Mouse (Mus musculus) cerebellum, postnatal 4 days (tissue): ENCODE results near the gene Cx3cr1.

Source experiments
- DNase-seq, 2 experiments: peaks; one replicate each; pipeline ENCODE4 v3.0.0; 2022; ENCODE audit warnings: low spot score in 2 of 2, mixed read lengths in 1 of 2

The Cx3cr1 gene

GRCm38 (mm10) chr9:119890692-119891091 is 179.0 kb downstream of the Cx3cr1 start:
- DNase-seq = peak in 1 of 2 experiments; percentile 29

- no peak for DNase-seq
These were observed 180.2 kb downstream of the Cx3cr1 start for GRCm38 (mm10) chr9:119889446-119889845.

GRCm38 (mm10) chr9:119888843-119889246 is 180.8 kb downstream of the Cx3cr1 start:
- DNase-seq = no peak

- DNase-seq = no peak
These were observed 182.4 kb downstream of the Cx3cr1 start for GRCm38 (mm10) chr9:119887144-119887901.

- DNase-seq = no peak
These were observed 215.5 kb downstream of the Cx3cr1 start for GRCm38 (mm10) chr9:119854170-119854569.

GRCm38 (mm10) chr9:119853071-119853846 is 216.4 kb downstream of the Cx3cr1 start:
- no peak for DNase-seq

GRCm38 (mm10) chr9:119852347-119853030 is 217.2 kb downstream of the Cx3cr1 start:
- peak in 1 of 2 experiments; percentile 27 for DNase-seq
